Mouse (Mus musculus) ES-E14 (cell line): ENCODE data around the gene Wdr48.

Source experiments
- CHD2 ChIP-seq: IDR thresholded peaks from 2 replicates; pipeline ENCODE4 v1.6.1; 2014; ENCODE audit warnings: mild to moderate bottlenecking, low read depth, low read length, inconsistent platforms
- HCFC1 ChIP-seq: IDR thresholded peaks from 2 replicates; pipeline ENCODE4 v1.6.1; 2012; ENCODE audit warnings: low read length, inconsistent platforms, borderline replicate concordance; ENCODE audit not compliant: insufficient read depth
- MAFK ChIP-seq: IDR thresholded peaks from 2 replicates; pipeline ENCODE4 v1.6.1; 2014; ENCODE audit warnings: mild to moderate bottlenecking, low read depth, low read length, inconsistent platforms; ENCODE audit not compliant: insufficient read depth
- ZC3H11A ChIP-seq: IDR thresholded peaks from 2 replicates; pipeline ENCODE4 v1.6.1; 2012; ENCODE audit warnings: low read depth, mild to moderate bottlenecking, inconsistent platforms, low read length, borderline replicate concordance

DNA sequence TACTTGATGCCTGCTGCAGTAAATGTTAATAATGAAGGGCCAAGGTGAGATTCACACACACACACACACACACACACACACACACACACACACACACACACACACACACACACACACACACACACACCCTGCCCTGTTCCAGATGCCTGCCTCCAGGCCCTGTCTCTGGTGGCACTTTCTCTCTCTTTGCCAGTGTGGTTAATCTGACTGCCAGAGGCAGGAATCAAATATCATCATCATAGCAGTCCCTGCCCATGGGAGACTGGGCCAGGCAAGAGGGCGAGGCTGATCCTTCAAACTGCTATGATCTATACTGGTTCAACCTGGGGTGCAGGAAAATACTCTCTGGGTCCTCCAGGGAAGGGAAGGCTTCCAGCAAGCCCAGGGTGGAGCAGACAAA lies 25.2 kb downstream of the Wdr48 start:
- no peak for TF ChIP-seq CHD2
- no peak for TF ChIP-seq HCFC1
- TF ChIP-seq MAFK, result no peak
- no peak for TF ChIP-seq ZC3H11A
